Mouse (Mus musculus) neural tube, embryonic 13.5 days (tissue): ENCODE data around the gene Camkk1. TPM values are rescaled to one million over a fixed set of nuclear protein-coding genes. Genes with fewer than 3 reads are reported as not detected.

ENCODE experiments used
- ATAC-seq: fragments of 200-750 bp; cut with Nextera tagmentation; 2 replicates; pipeline ENCODE4 v1.8.0; 2017; ENCODE audit warnings: low read depth, mild to moderate bottlenecking, moderate TSS enrichment, moderate library complexity
- H3K27ac ChIP-seq: fragments of 300-500 bp; sonication (generic); replicated peaks from 2 replicates; pipeline ENCODE4 v1.5.1; 2015; ENCODE audit warnings: moderate library complexity, mild to moderate bottlenecking, inconsistent platforms
- H3K27me3 ChIP-seq: fragments of 300-500 bp; sonication (generic); 2 replicates; pipeline ENCODE4 v1.6.1; 2015; ENCODE audit warnings: mild to moderate bottlenecking, inconsistent platforms
- H3K36me3 ChIP-seq: fragments of 300-500 bp; sonication (generic); 2 replicates; pipeline ENCODE4 v1.6.1; 2015; ENCODE audit warnings: mild to moderate bottlenecking, inconsistent platforms
- H3K4me1 ChIP-seq: fragments of 300-500 bp; sonication (generic); replicated peaks from 2 replicates; pipeline ENCODE4 v1.6.1; 2015; ENCODE audit warnings: inconsistent platforms
- H3K4me2 ChIP-seq: fragments of 300-500 bp; sonication (generic); 2 replicates; pipeline ENCODE4 v1.6.1; 2015; ENCODE audit warnings: inconsistent platforms, mild to moderate bottlenecking, moderate library complexity
- H3K4me3 ChIP-seq: fragments of 300-500 bp; sonication (generic); 2 replicates; pipeline ENCODE4 v1.5.1; 2015; ENCODE audit warnings: mild to moderate bottlenecking, inconsistent platforms
- H3K9ac ChIP-seq: fragments of 300-500 bp; sonication (generic); 2 replicates; pipeline ENCODE4 v1.6.1; 2015; ENCODE audit warnings: moderate library complexity, mild to moderate bottlenecking, inconsistent platforms
- H3K9me3 ChIP-seq: fragments of 300-500 bp; sonication (generic); 2 replicates; pipeline ENCODE4 v1.6.1; 2016; ENCODE audit warnings: inconsistent platforms
- whole genome bisulfite sequencing: fragments of 180-500 bp; shearing (Covaris S2); methylation state at CpG from one replicate; pipeline ENCODE4 v1.1.7; 2015; 5-methylcytosine and 5-hydroxymethylcytosine counted together
- polyA plus RNA-seq: library from polyadenylated mRNA; unstranded; fragments of >200 nt; fragmentation: Nextera tagmentation; extraction: Ambion mirVana; gene quantifications from 2 replicates; pipeline ENCODE4 v1.2.1, GENCODE M21; 2015

Gene Camkk1
- polyA plus RNA-seq, 1 experiment from 2014 or later = 20.9 TPM

- Histone ChIP-seq H3K4me2 (no peak overlapping the region), H3K36me3 (peaks cover 87% of the 10 kb centered on the region), H3K9ac (no peak overlapping the region), H3K27me3 (no peaks in the 10 kb centered on the region), H3K4me3 (no peak overlapping the region), H3K27ac (no peak overlapping the region), H3K9me3 (no peaks in the 10 kb centered on the region), H3K4me1 (no peaks in the 10 kb centered on the region)
- WGBS = 86% methylated on average over 4 of the region's 4 CpGs
- ATAC-seq = no peak
Observed at GRCm38 (mm10) chr11:73076295-73076694, 57.5 kb downstream of the Camkk1 start.

GRCm38 (mm10) chr11:73076733-73077132 lies 57.9 kb downstream of the Camkk1 start:
- no peak for ATAC-seq
- H3K4me3 ChIP-seq = no peak overlapping the region
- no peaks in the 10 kb centered on the region for H3K27me3 ChIP-seq
- H3K9ac ChIP-seq = no peak overlapping the region
- whole genome bisulfite sequencing = 89% methylated on average over 4 of the region's 4 CpGs
- H3K27ac ChIP-seq = no peak overlapping the region
- H3K9me3 ChIP-seq = no peaks in the 10 kb centered on the region
- no peak overlapping the region for H3K4me2 ChIP-seq
- no peaks in the 10 kb centered on the region for H3K4me1 ChIP-seq
- peaks cover 89% of the 10 kb centered on the region for H3K36me3 ChIP-seq

GRCm38 (mm10) chr11:73077211-73077720 lies 58.5 kb downstream of the Camkk1 start:
- Histone ChIP-seq H3K9me3 (no peaks in the 10 kb centered on the region), H3K36me3 (peaks cover 92% of the 10 kb centered on the region), H3K9ac (no peak overlapping the region), H3K4me3 (no peak overlapping the region), H3K27ac (no peak overlapping the region), H3K27me3 (no peaks in the 10 kb centered on the region), H3K4me1 (no peaks in the 10 kb centered on the region), H3K4me2 (no peak overlapping the region)
- no peak for ATAC-seq
- 88% methylated on average over 6 of the region's 6 CpGs for WGBS

GRCm38 (mm10) chr11:73078615-73079014 lies 59.8 kb downstream of the Camkk1 start:
- no peaks in the 10 kb centered on the region for H3K9me3 ChIP-seq
- no peaks in the 10 kb centered on the region for H3K4me1 ChIP-seq
- 96% methylated on average over 8 of the region's 8 CpGs for WGBS
- H3K27me3 ChIP-seq = no peaks in the 10 kb centered on the region
- H3K27ac ChIP-seq = no peak overlapping the region
- no peak overlapping the region for H3K9ac ChIP-seq
- peaks cover 88% of the 10 kb centered on the region for H3K36me3 ChIP-seq
- no peak overlapping the region for H3K4me2 ChIP-seq
- ATAC-seq = no peak
- no peak overlapping the region for H3K4me3 ChIP-seq

GRCm38 (mm10) chr11:73080306-73080705 lies 61.5 kb downstream of the Camkk1 start:
- Histone ChIP-seq H3K27me3 (no peaks in the 10 kb centered on the region), H3K4me1 (no peaks in the 10 kb centered on the region), H3K36me3 (peaks cover 78% of the 10 kb centered on the region), H3K27ac (no peak overlapping the region), H3K4me3 (no peak overlapping the region), H3K9ac (no peak overlapping the region), H3K4me2 (no peak overlapping the region), H3K9me3 (no peaks in the 10 kb centered on the region)
- 98% methylated on average over 3 of the region's 3 CpGs for WGBS
- no peak for ATAC-seq

GRCm38 (mm10) chr11:73084303-73084702 lies 65.5 kb downstream of the Camkk1 start:
- 81% methylated on average over 6 of the region's 6 CpGs for WGBS
- Histone ChIP-seq H3K9me3 (no peaks in the 10 kb centered on the region), H3K9ac (no peak overlapping the region), H3K4me1 (no peaks in the 10 kb centered on the region), H3K4me3 (no peak overlapping the region), H3K36me3 (peaks cover 41% of the 10 kb centered on the region), H3K27ac (no peak overlapping the region), H3K27me3 (no peaks in the 10 kb centered on the region), H3K4me2 (no peak overlapping the region)
- ATAC-seq = no peak

- H3K27me3 ChIP-seq = no peaks in the 10 kb centered on the region
- H3K27ac ChIP-seq = 0 out of 2 replicates have a peak overlapping the region, but pooled peaks have one; percentile 4
- no peak for ATAC-seq
- no peaks in the 10 kb centered on the region for H3K9me3 ChIP-seq
- H3K9ac ChIP-seq = no peak overlapping the region
- no peak overlapping the region for H3K4me3 ChIP-seq
- WGBS = 70% methylated on average over 10 of the region's 10 CpGs
- H3K4me1 ChIP-seq = no peaks in the 10 kb centered on the region
- no peak overlapping the region for H3K4me2 ChIP-seq
- H3K36me3 ChIP-seq = peaks cover 37% of the 10 kb centered on the region
Observed at GRCm38 (mm10) chr11:73084804-73085231, 66.0 kb downstream of the Camkk1 start.

GRCm38 (mm10) chr11:73085391-73085790 lies 66.6 kb downstream of the Camkk1 start:
- WGBS = 83% methylated on average over 7 of the region's 7 CpGs
- Histone ChIP-seq H3K27me3 (no peaks in the 10 kb centered on the region), H3K27ac (0 out of 2 replicates have a peak overlapping the region, but pooled peaks have one; percentile 4), H3K4me1 (no peaks in the 10 kb centered on the region), H3K4me3 (no peak overlapping the region), H3K4me2 (no peak overlapping the region), H3K9ac (no peak overlapping the region), H3K9me3 (no peaks in the 10 kb centered on the region), H3K36me3 (peaks cover 35% of the 10 kb centered on the region)
- no peak for ATAC-seq

GRCm38 (mm10) chr11:73087700-73088480 lies 69.1 kb downstream of the Camkk1 start:
- H3K9me3 ChIP-seq = no peaks in the 10 kb centered on the region
- WGBS = 68% methylated on average over 6 of the region's 6 CpGs
- H3K36me3 ChIP-seq = peaks cover 10% of the 10 kb centered on the region
- no peaks in the 10 kb centered on the region for H3K27me3 ChIP-seq
- no peak overlapping the region for H3K9ac ChIP-seq
- H3K27ac ChIP-seq = no peak overlapping the region
- ATAC-seq = no peak
- no peak overlapping the region for H3K4me2 ChIP-seq
- H3K4me1 ChIP-seq = no peaks in the 10 kb centered on the region
- no peak overlapping the region for H3K4me3 ChIP-seq

GRCm38 (mm10) chr11:73090283-73090682 lies 71.5 kb downstream of the Camkk1 start, which contains the start of gene Itgae:
Itgae (plus strand) TSS chr11:73090583.
- Histone ChIP-seq H3K27ac (no peak within 1 kb of the TSS), H3K4me2 (no peak within 1 kb of the TSS)

GRCm38 (mm10) chr11:73090826-73091225 lies 72.0 kb downstream of the Camkk1 start:
- Histone ChIP-seq H3K4me1 (no peaks in the 10 kb centered on the region), H3K27ac (no peak overlapping the region), H3K4me3 (no peak overlapping the region), H3K27me3 (no peaks in the 10 kb centered on the region), H3K9me3 (no peaks in the 10 kb centered on the region), H3K4me2 (no peak overlapping the region), H3K9ac (no peak overlapping the region), H3K36me3 (no peaks in the 10 kb centered on the region)
- no peak for ATAC-seq
- whole genome bisulfite sequencing = 88% methylated on average over 2 of the region's 2 CpGs

More at GRCm38 (mm10) chr11:73090283-73090682, 71.5 kb downstream of the Camkk1 start, which contains the start of gene Itgae:
- H3K9ac ChIP-seq = no peak within 1 kb of the TSS
- no peaks in the 10 kb centered on the region for H3K36me3 ChIP-seq
- ATAC-seq = no peak
- H3K9me3 ChIP-seq = no peaks in the 10 kb centered on the region
- WGBS = 82% methylated on average over 4 of the region's 4 CpGs
- no peaks in the 10 kb centered on the region for H3K4me1 ChIP-seq
- no peak within 1 kb of the TSS for H3K4me3 ChIP-seq
- H3K27me3 ChIP-seq = no peaks in the 10 kb centered on the region
